Mouse (Mus musculus) megakaryocyte progenitor cell, adult 5-6 weeks (primary cell): ENCODE measurements around the gene Olfr781. TPM values are rescaled to one million over a fixed set of nuclear protein-coding genes. Genes with fewer than 3 reads are reported as not detected.
"Not testable (repeated sequence)": the region's sequence is repeated elsewhere in the genome, so short reads cannot be mapped to it uniquely, and the experiment has no call there.

Source experiments
- ATAC-seq: replicated peaks from 2 replicates; pipeline ENCODE4 v1.8.0; 2016; ENCODE audit warnings: mild to moderate bottlenecking, moderate TSS enrichment, inconsistent platforms; ENCODE audit not compliant: poor library complexity
- total RNA-seq, 2 experiments: library from RNA; stranded (forward) in 1 of 2; stranded (reverse) in 1 of 2; fragments of 157-497, 149-512 nt in 1 of 2; fragments of 200-1000 nt in 1 of 2; gene quantifications; 2 replicates each; pipeline versions ENCODE4 v1.2.3 to v1.2.4; 2015 to 2017

Olfr781 gene
- total RNA-seq (2015) (not detected in 2 replicates), total RNA-seq (2017) (not detected in 2 replicates)

- ATAC-seq = no peak
Observed at GRCm38 (mm10) chr10:129328554-129328953, at the start of gene Olfr781. Olfr781 (plus strand) TSS chr10:129328854.

GRCm38 (mm10) chr10:129312973-129313372 lies 15.7 kb upstream of the Olfr781 start:
- not testable (repeated sequence) for ATAC-seq

GRCm38 (mm10) chr10:129313521-129313920 lies 15.1 kb upstream of the Olfr781 start:
- not testable (repeated sequence) for ATAC-seq

- no peak for ATAC-seq
Observed at GRCm38 (mm10) chr10:129317817-129318216, 10.8 kb upstream of the Olfr781 start, which contains the start of gene Olfr780. Olfr780 (plus strand) TSS chr10:129318117.

- no peak for ATAC-seq
Observed at GRCm38 (mm10) chr10:129348550-129348949, 19.9 kb downstream of the Olfr781 start, which contains the start of gene Olfr782. Olfr782 (plus strand) TSS chr10:129348850.

GRCm38 (mm10) chr10:129352475-129352874 lies 23.8 kb downstream of the Olfr781 start:
- ATAC-seq = not testable (repeated sequence)

GRCm38 (mm10) chr10:129356496-129356895 lies 27.8 kb downstream of the Olfr781 start:
- not testable (repeated sequence) for ATAC-seq

GRCm38 (mm10) chr10:129357307-129357706 lies 28.7 kb downstream of the Olfr781 start:
- ATAC-seq = no peak

GRCm38 (mm10) chr10:129374051-129374450 lies 45.4 kb downstream of the Olfr781 start:
- not testable (repeated sequence) for ATAC-seq

Other genes starting within 250 kb of the Olfr781 start
- not detected in 2 replicates for gene Olfr767, start 245.9 kb upstream of the Olfr781 start, total RNA-seq (2015)
- gene Olfr767, start 245.9 kb upstream of the Olfr781 start, total RNA-seq (2017) = not detected in 2 replicates
- gene Olfr768, start 229.5 kb upstream of the Olfr781 start, total RNA-seq (2015) = not detected in 2 replicates
- not detected in 2 replicates for gene Olfr768, start 229.5 kb upstream of the Olfr781 start, total RNA-seq (2017)
- not detected in 2 replicates for gene Olfr769, start 211.0 kb upstream of the Olfr781 start, total RNA-seq (2015)
- not detected in 2 replicates for gene Olfr769, start 211.0 kb upstream of the Olfr781 start, total RNA-seq (2017)
- gene Olfr770, start 189.9 kb upstream of the Olfr781 start, total RNA-seq (2015) = not detected in 2 replicates
- not detected in 2 replicates for gene Olfr770, start 189.9 kb upstream of the Olfr781 start, total RNA-seq (2017)
- gene Olfr771, start 164.1 kb upstream of the Olfr781 start, total RNA-seq (2015) = not detected in 2 replicates
- not detected in 2 replicates for gene Olfr771, start 164.1 kb upstream of the Olfr781 start, total RNA-seq (2017)
- gene Olfr772, start 150.9 kb upstream of the Olfr781 start, total RNA-seq (2015) = not detected in 2 replicates
- not detected in 2 replicates for gene Olfr772, start 150.9 kb upstream of the Olfr781 start, total RNA-seq (2017)
- not detected in 2 replicates for gene Olfr773, start 141.4 kb upstream of the Olfr781 start, total RNA-seq (2015)
- not detected in 2 replicates for gene Olfr773, start 141.4 kb upstream of the Olfr781 start, total RNA-seq (2017)
- not detected in 2 replicates for gene Olfr774, start 92.7 kb upstream of the Olfr781 start, total RNA-seq (2015)
- not detected in 2 replicates for gene Olfr774, start 92.7 kb upstream of the Olfr781 start, total RNA-seq (2017)
- not detected in 2 replicates for gene Olfr775, start 80.4 kb upstream of the Olfr781 start, total RNA-seq (2015)
- not detected in 2 replicates for gene Olfr775, start 80.4 kb upstream of the Olfr781 start, total RNA-seq (2017)
- gene Olfr776, start 69.7 kb upstream of the Olfr781 start, total RNA-seq (2015) = not detected in 2 replicates
- gene Olfr776, start 69.7 kb upstream of the Olfr781 start, total RNA-seq (2017) = not detected in 2 replicates
- not detected in 2 replicates for gene Olfr777, start 57.4 kb upstream of the Olfr781 start, total RNA-seq (2015)
- not detected in 2 replicates for gene Olfr777, start 57.4 kb upstream of the Olfr781 start, total RNA-seq (2017)
- not detected in 2 replicates for gene Olfr780, start 10.7 kb upstream of the Olfr781 start, total RNA-seq (2015)
- not detected in 2 replicates for gene Olfr780, start 10.7 kb upstream of the Olfr781 start, total RNA-seq (2017)
- not detected in 2 replicates for gene Olfr782, start 20.0 kb downstream of the Olfr781 start, total RNA-seq (2015)
- gene Olfr782, start 20.0 kb downstream of the Olfr781 start, total RNA-seq (2017) = not detected in 2 replicates
- gene Olfr784, start 55.2 kb downstream of the Olfr781 start, total RNA-seq (2015) = 0.29 and 0.35 TPM in 2 replicates
- 0.04 TPM in 1 of 2 replicates, not detected in the other for gene Olfr784, start 55.2 kb downstream of the Olfr781 start, total RNA-seq (2017)
- not detected in 2 replicates for gene Olfr785, start 76.6 kb downstream of the Olfr781 start, total RNA-seq (2015)
- not detected in 2 replicates for gene Olfr785, start 76.6 kb downstream of the Olfr781 start, total RNA-seq (2017)
- not detected in 2 replicates for gene Olfr786, start 98.5 kb downstream of the Olfr781 start, total RNA-seq (2015)
- not detected in 2 replicates for gene Olfr786, start 98.5 kb downstream of the Olfr781 start, total RNA-seq (2017)
- gene Olfr787, start 133.0 kb downstream of the Olfr781 start, total RNA-seq (2015) = not detected in 2 replicates
- gene Olfr787, start 133.0 kb downstream of the Olfr781 start, total RNA-seq (2017) = not detected in 2 replicates
- gene Olfr788, start 142.1 kb downstream of the Olfr781 start, total RNA-seq (2015) = not detected in 2 replicates
- gene Olfr788, start 142.1 kb downstream of the Olfr781 start, total RNA-seq (2017) = not detected in 2 replicates
- gene Olfr789, start 155.9 kb downstream of the Olfr781 start, total RNA-seq (2015) = not detected in 2 replicates
- gene Olfr789, start 155.9 kb downstream of the Olfr781 start, total RNA-seq (2017) = not detected in 2 replicates
- gene Olfr790, start 169.6 kb downstream of the Olfr781 start, total RNA-seq (2015) = not detected in 2 replicates
- not detected in 2 replicates for gene Olfr790, start 169.6 kb downstream of the Olfr781 start, total RNA-seq (2017)
- not detected in 2 replicates for gene Olfr791, start 192.9 kb downstream of the Olfr781 start, total RNA-seq (2015)
- not detected in 2 replicates for gene Olfr791, start 192.9 kb downstream of the Olfr781 start, total RNA-seq (2017)
- not detected in 2 replicates for gene Olfr792, start 210.3 kb downstream of the Olfr781 start, total RNA-seq (2015)
- gene Olfr792, start 210.3 kb downstream of the Olfr781 start, total RNA-seq (2017) = not detected in 2 replicates
- not detected in 2 replicates for gene Olfr794, start 238.8 kb downstream of the Olfr781 start, total RNA-seq (2015)
- not detected in 2 replicates for gene Olfr794, start 238.8 kb downstream of the Olfr781 start, total RNA-seq (2017)